Mouse (Mus musculus) erythroblast, embryonic 14.5 days (primary cell): ENCODE results near the gene Tmcc1.

Experiments
- GATA1 ChIP-seq: IDR thresholded peaks from 2 replicates; pipeline ENCODE4 v1.6.1; 2012; ENCODE audit warnings: low read length, inconsistent platforms, mixed read lengths
- TAL1 ChIP-seq: IDR thresholded peaks from 3 replicates; pipeline ENCODE4 v1.6.1; 2012; ENCODE audit warnings: low read length, inconsistent platforms, mixed read lengths

GRCm38 (mm10) chr6:116147386-116147785, 45.9 kb downstream of the Tmcc1 start:
- TF ChIP-seq GATA1 (no peak), TAL1 (no peak)
